Mouse (Mus musculus): ENCODE data around the gene Nipal4. TPM values are rescaled to one million over a fixed set of nuclear protein-coding genes. Genes with fewer than 3 reads are reported as not detected.

Nipal4 gene
- total RNA-seq, 2 experiments from 2014 or later: not detected

- DNase-seq: no peak
Observed at GRCm38 (mm10) chr11:46115011-46115410, 51.3 kb downstream of the Nipal4 start.

GRCm38 (mm10) chr11:46114221-46114620 lies 52.1 kb downstream of the Nipal4 start:
- no peak for DNase-seq

GRCm38 (mm10) chr11:46113211-46113610 lies 53.1 kb downstream of the Nipal4 start:
- DNase-seq: peak; percentile 65 to 74

GRCm38 (mm10) chr11:46110945-46111287 lies 55.4 kb downstream of the Nipal4 start:
- no peak for DNase-seq

- peak; percentile 71 to 83 for DNase-seq
Observed at GRCm38 (mm10) chr11:46110156-46110944, 56.0 kb downstream of the Nipal4 start.

- no peak for DNase-seq
Observed at GRCm38 (mm10) chr11:46109206-46109605, 57.1 kb downstream of the Nipal4 start.

- DNase-seq: peak in 1 of 2 experiments; percentile 46
Observed at GRCm38 (mm10) chr11:46107046-46107445, 59.3 kb downstream of the Nipal4 start.

- DNase-seq: peak; percentile 67 to 79
Observed at GRCm38 (mm10) chr11:46102107-46102506, 64.2 kb downstream of the Nipal4 start.

Small RNA genes lying within 50 kb of the gene (microRNA-seq; reads per million reads assigned to microRNA genes)
- gene Mir7239: 0 reads per million in 2 experiments
- 0 reads per million in 2 experiments for gene Mir8100

Other genes with a start within 250 kb of the Nipal4 start
- 1 to 10 TPM; 3.4 to 4.1 TPM for gene Lsm11, start 221.6 kb downstream of the Nipal4 start, total RNA-seq (2021)
- gene Thg1l, start 211.0 kb downstream of the Nipal4 start, total RNA-seq (2021): 1 to 10 TPM; 4.4 to 4.9 TPM
- under 1 TPM in 1 of 2 experiments, not detected in 1; 0.13 TPM for gene Sox30, start 186.2 kb downstream of the Nipal4 start, total RNA-seq (2021)
- 1 to 10 TPM; 1.0 to 2.9 TPM for gene Gm12166, start 114.2 kb downstream of the Nipal4 start, total RNA-seq (2021)
- 10 to 100 TPM; 48.1 to 54.5 TPM for gene Adam19, start 110.5 kb downstream of the Nipal4 start, total RNA-seq (2021)
- not detected for gene Fndc9, start 69.0 kb upstream of the Nipal4 start, total RNA-seq (2021)
- gene Cyfip2, start 146.4 kb upstream of the Nipal4 start, total RNA-seq (2021): 10 to 100 TPM; 52.3 to 58.6 TPM
- gene Itk, start 223.0 kb upstream of the Nipal4 start, total RNA-seq (2021): 1 to 10 TPM in 1 of 2 experiments, under 1 TPM in 1; 0.20 to 2.9 TPM
- not detected for gene Fam71b, start 230.1 kb upstream of the Nipal4 start, total RNA-seq (2021)